Mouse (Mus musculus): ENCODE measurements at regions not wholly inside any gene's neighbourhood (a gene's known extent, or its start where the extent isn't known, plus 50 kb on each side); places are given as distances from the start of the nearest gene placed in this dataset.
A peak's percentile ranks its signal among the peaks of the same experiment; 100 is the strongest.
"Not testable (repeated sequence)": the region's sequence is repeated elsewhere in the genome, so short reads cannot be mapped to it uniquely, and the experiment has no call there.

DNA sequence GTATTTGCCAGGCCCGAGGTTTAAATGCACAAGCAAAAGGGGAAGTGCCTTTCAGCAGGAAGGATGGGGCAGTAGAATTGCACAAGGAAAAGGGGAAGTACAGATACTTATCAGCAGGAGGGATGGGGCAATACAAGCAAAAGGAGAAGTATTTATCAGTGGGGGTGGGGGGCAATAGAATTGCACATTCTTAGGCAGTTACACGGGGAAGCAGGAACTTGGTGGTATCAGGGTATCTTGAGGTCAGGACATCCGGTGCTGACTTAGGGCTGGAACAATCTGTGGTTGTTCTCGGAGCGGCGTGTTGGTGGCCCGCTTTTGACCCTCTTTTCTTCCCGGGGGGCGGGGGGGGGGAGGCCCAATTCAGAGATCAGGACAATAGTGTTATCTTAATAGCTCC lies 112.4 kb upstream of the Tmem150c start:
- H3K4me2 ChIP-seq (ENCODE audit: low read depth, low read length); ATAC-seq (ENCODE audit: low read depth); H3K4me1 ChIP-seq (ENCODE audit: control insufficient read depth, insufficient read depth, low read length); H3K9ac ChIP-seq (replicated peaks; ENCODE audit: low read depth, low read length); H3K9me3 ChIP-seq (ENCODE audit: control insufficient read depth, low read length); H3K27ac ChIP-seq (ENCODE audit: low read depth, low read length); H3K4me3 ChIP-seq (ENCODE audit: low read depth, low read length); H3K36me3 ChIP-seq (ENCODE audit: control insufficient read depth, insufficient read depth, low read length); H3K27me3 ChIP-seq (ENCODE audit: control insufficient read depth, insufficient read depth, low read length): not testable (repeated sequence)
- 95% methylated on average over 9 of the region's 9 CpGs for WGBS

DNA sequence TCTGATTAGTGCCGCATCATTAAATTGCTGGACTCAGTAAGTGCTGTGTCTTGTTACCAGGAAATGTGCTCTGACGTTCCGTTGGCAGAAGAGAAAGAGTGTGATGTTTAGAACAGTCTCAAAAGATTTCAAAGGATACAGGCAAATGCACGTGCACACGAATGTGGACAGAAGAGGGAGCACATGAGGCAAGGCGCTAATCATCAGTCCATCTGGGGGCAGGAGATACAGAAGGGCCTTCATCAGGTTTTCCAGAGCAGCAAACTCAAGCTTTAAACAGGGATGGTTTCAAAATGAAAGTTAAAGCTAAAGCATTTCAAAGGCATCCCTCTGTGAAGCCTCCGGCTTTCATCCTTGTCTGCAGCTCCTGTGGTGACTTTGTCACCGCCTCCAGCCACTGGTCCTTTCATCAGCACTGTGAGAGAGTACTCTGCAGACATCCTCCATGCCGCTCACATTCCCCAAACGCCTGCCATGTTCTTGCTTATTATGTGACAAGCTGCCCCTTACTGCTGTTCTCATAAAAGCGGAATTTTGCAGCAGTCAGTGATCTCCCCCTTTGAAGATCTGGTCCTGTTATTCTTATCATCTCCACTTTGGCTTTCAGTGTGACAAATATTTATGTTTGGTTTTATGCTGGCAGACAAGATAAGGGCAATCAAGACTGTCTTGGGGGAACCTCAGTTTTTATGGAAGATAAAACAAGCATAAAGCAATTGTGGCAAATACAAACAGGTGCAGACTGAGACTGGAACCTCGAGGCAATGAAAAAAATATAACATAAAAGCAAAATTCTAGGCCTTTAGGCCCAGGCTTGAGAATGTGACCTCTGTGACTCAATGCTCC lies 111.5 kb upstream of the Tmem150c start:
- Histone ChIP-seq H3K36me3 (ENCODE audit: control insufficient read depth, insufficient read depth, low read length) (no peaks in the 10 kb centered on the region), H3K9ac (replicated peaks; ENCODE audit: low read depth, low read length) (no peak overlapping the region), H3K4me2 (ENCODE audit: low read depth, low read length) (no peak overlapping the region), H3K4me1 (ENCODE audit: control insufficient read depth, insufficient read depth, low read length) (0 out of 2 replicates have a peak, but pooled peaks cover 4% of the 10 kb centered on the region), H3K27me3 (ENCODE audit: control insufficient read depth, insufficient read depth, low read length) (no peaks in the 10 kb centered on the region), H3K4me3 (ENCODE audit: low read depth, low read length) (no peak overlapping the region), H3K9me3 (ENCODE audit: control insufficient read depth, low read length) (no peaks in the 10 kb centered on the region), H3K27ac (ENCODE audit: low read depth, low read length) (no peak overlapping the region)
- ATAC-seq (ENCODE audit: low read depth), result no peak
- 49% methylated on average over 12 of the region's 12 CpGs for WGBS

DNA sequence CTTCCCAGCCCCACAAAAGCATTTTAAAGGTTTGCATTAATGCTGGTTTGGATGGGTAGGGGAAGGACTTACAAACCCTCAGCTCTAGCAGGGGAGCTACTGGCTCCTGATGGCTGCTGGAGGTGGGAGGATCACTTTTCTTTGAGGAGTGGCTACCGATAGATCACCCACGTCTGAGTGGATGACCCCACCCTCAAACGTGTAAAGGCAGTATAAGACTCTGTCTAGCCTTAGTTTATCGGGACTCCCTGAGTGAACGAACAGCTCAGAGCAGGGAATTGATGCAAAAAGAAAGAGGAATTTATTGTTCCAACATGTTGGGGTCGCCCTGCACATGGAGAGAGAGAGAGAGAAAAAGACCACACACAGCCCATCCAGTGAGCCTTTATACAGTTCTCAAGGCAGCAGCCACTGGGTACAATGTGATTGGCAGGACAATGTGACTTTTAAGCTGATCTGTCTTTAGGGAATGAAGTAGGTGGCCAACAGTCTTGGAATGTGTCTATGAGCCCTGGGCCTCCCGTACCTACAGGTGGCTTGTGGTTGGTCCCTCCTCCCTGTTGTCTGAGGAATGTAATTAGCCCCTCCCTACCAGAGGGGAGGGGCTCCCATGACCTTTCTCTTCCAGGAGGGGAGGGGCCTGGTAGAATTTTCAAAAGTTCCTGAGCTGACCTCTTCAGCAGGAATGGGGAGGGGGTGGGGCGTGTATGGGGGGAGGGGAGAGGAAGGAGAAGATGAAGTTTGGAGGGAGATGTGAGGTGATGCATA lies 108.7 kb upstream of the Tmem150c start:
- H3K9ac ChIP-seq (replicated peaks; ENCODE audit: low read depth, low read length), result no peak overlapping the region
- 0 out of 2 replicates have a peak, but pooled peaks cover 4% of the 10 kb centered on the region for H3K4me1 ChIP-seq (ENCODE audit: control insufficient read depth, insufficient read depth, low read length)
- no peaks in the 10 kb centered on the region for H3K36me3 ChIP-seq (ENCODE audit: control insufficient read depth, insufficient read depth, low read length)
- H3K4me3 ChIP-seq (ENCODE audit: low read depth, low read length), result no peak overlapping the region
- no peak overlapping the region for H3K4me2 ChIP-seq (ENCODE audit: low read depth, low read length)
- H3K9me3 ChIP-seq (ENCODE audit: control insufficient read depth, low read length), result no peaks in the 10 kb centered on the region
- no peak overlapping the region for H3K27ac ChIP-seq (ENCODE audit: low read depth, low read length)
- H3K27me3 ChIP-seq (ENCODE audit: control insufficient read depth, insufficient read depth, low read length), result no peaks in the 10 kb centered on the region
- no peak for ATAC-seq (ENCODE audit: low read depth)
- WGBS, result 72% methylated on average over 8 of the region's 8 CpGs

DNA sequence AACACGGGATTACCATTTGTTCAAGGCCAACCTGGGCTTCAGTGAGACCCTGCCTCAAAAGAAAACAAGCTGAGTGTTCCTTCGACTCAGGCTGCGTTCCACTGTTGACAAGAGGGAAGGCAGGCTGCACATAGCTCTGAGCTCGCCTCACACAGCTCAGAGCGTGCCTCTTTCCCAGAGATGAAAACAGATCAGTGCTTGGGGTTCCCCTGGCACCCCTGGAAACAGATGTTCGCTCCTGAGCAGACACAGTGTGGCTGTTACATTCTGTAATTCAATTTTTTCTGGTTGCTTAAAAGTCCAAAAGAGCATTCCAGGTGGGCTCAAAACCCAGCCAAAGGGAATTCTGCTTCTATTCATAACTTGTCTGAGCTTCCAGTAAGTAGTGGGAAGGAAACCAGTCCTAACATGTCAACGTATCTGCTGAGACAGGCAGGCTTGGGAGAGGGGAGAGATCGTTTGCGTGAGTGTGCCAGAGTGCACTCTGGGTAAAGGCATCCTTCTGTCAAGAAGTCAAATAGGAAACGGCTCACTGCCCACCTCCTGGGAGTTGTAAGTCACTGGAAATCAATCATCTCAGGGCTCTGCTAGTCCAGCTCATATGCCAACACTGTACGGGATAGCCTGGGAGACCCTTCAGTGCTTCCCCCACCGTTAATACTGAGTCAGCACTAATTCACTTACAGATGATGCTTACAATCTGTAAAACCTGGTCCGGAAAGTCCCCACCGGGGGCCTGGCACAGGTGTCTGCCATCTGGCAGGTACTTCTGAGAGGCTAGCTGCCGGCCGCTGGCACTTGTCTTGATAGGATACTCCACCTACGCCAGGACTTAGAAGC lies 107.3 kb upstream of the Tmem150c start:
- 50% methylated on average over 17 of the region's 17 CpGs for WGBS
- ATAC-seq (ENCODE audit: low read depth), result peak; percentile 60; the same call in 1 of the 2 replicates
- H3K4me1 ChIP-seq (ENCODE audit: control insufficient read depth, insufficient read depth, low read length), result 0 out of 2 replicates have a peak, but pooled peaks cover 4% of the 10 kb centered on the region
- H3K4me3 ChIP-seq (ENCODE audit: low read depth, low read length), result no peak overlapping the region
- H3K4me2 ChIP-seq (ENCODE audit: low read depth, low read length), result no peak overlapping the region
- no peaks in the 10 kb centered on the region for H3K27me3 ChIP-seq (ENCODE audit: control insufficient read depth, insufficient read depth, low read length)
- no peaks in the 10 kb centered on the region for H3K36me3 ChIP-seq (ENCODE audit: control insufficient read depth, insufficient read depth, low read length)
- no peak overlapping the region for H3K27ac ChIP-seq (ENCODE audit: low read depth, low read length)
- no peak overlapping the region for H3K9ac ChIP-seq (replicated peaks; ENCODE audit: low read depth, low read length)
- no peaks in the 10 kb centered on the region for H3K9me3 ChIP-seq (ENCODE audit: control insufficient read depth, low read length)

DNA sequence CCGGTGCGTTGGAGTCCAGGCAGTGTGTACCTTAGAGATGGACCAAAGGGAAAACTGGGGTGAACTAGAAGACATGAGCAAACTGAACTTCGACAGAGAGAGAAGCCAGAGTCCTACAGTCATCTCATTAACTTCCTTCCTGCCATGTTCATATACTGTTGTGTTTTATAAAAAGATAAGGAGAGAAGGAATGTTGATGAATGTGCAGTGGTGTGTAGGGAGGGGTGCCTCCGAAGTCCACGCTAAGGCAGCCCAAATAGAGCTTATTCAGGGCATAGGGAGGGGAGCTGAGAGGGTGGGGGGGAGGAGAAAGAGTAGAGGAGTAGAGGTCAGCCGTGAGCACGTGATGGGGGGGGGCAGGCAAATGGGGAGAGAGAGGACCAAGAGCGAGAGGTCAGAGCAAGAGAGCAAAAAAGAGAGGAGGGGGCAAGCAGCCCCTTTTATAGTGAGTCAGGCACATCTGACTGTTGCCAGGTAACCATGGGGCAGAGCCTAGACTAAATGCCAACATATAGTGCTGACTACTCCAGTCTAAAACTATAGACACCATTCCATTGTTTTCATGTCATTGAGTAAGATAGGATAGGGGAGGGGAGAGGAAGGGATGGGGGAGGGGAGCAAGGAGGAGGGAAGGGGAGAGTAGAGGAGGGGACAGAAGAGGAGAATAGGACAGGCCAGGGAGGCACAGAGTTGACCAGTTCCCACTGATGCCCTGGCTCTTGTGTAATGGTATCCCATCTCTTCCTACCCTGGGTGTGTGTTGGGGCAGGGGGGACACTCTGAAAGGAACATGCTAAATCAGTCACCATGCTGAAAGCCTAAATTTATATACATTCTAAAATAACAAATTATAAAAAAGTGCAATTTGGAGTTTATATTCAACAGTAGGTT lies 100.4 kb upstream of the Tmem150c start:
- WGBS, result 61% methylated on average over 8 of the region's 8 CpGs
- Histone ChIP-seq H3K4me2 (ENCODE audit: low read depth, low read length) (no peak overlapping the region), H3K9ac (replicated peaks; ENCODE audit: low read depth, low read length) (no peak overlapping the region), H3K9me3 (ENCODE audit: control insufficient read depth, low read length) (no peaks in the 10 kb centered on the region), H3K4me3 (ENCODE audit: low read depth, low read length) (no peak overlapping the region), H3K4me1 (ENCODE audit: control insufficient read depth, insufficient read depth, low read length) (no peaks in the 10 kb centered on the region), H3K27me3 (ENCODE audit: control insufficient read depth, insufficient read depth, low read length) (no peaks in the 10 kb centered on the region), H3K36me3 (ENCODE audit: control insufficient read depth, insufficient read depth, low read length) (no peaks in the 10 kb centered on the region), H3K27ac (ENCODE audit: low read depth, low read length) (no peak overlapping the region)
- ATAC-seq (ENCODE audit: low read depth), result no peak

DNA sequence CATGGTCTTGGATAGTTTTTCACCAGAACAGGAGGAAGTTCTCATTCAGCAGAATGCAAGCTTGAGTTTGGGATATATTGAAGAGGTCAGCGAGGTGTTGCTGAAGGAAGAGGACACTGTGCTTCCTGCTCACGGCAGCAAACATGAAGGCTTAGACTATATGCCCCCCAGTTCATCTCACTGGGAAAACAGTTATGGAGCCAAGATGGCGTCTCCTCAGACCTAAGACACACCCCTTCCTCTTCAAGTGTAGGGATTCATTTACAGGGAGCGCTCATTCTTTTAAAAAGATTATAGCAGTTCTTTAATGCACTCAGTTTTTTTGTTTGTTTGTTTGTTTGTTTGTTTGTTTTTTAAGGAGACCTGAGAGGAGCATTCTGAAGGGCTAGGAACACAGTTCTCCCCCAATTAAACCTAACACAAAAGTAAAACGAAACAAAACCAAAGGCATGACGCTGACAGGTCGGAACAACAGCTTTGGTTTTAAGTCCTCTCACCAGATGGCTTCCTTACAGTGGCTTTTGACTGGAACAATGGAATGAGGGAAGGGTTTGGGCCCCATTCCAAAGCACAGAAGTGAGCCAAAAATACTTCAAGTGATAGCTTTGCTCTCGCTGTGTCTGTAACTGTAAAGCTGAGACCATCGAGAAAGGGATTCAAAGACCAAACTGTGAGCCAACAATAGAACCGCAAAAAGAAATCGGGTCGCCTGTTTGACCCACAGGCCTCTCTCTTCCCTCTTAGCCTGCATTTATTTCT lies 99.5 kb upstream of the Tmem150c start:
- Histone ChIP-seq H3K4me3 (ENCODE audit: low read depth, low read length) (no peak overlapping the region), H3K36me3 (ENCODE audit: control insufficient read depth, insufficient read depth, low read length) (no peaks in the 10 kb centered on the region), H3K4me2 (ENCODE audit: low read depth, low read length) (no peak overlapping the region), H3K9me3 (ENCODE audit: control insufficient read depth, low read length) (no peaks in the 10 kb centered on the region), H3K9ac (replicated peaks; ENCODE audit: low read depth, low read length) (no peak overlapping the region), H3K27me3 (ENCODE audit: control insufficient read depth, insufficient read depth, low read length) (no peaks in the 10 kb centered on the region), H3K4me1 (ENCODE audit: control insufficient read depth, insufficient read depth, low read length) (no peaks in the 10 kb centered on the region), H3K27ac (ENCODE audit: low read depth, low read length) (no peak overlapping the region)
- no peak for ATAC-seq (ENCODE audit: low read depth)
- 57% methylated on average over 12 of the region's 12 CpGs for WGBS

DNA sequence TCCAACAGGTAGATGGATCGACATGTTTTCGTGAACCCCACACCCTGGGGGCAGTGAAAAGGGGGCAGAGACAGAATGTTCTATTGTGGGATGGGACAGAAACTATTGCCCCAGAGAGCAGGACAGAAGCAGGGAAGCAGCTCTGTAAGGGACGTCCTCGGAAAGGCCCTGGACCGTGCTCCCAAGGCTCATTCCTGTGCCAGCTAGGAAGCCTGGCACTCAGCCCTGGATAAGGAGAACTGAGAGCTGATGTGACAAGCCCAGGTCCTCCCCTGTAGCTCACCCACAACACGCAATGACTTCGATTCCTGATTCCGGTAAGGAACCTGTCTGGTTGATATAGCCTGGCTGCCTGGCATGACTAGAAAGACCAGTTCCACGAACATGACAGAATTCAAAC lies 95.7 kb upstream of the Tmem150c start:
- no peak overlapping the region for H3K9ac ChIP-seq (replicated peaks; ENCODE audit: low read depth, low read length)
- no peaks in the 10 kb centered on the region for H3K9me3 ChIP-seq (ENCODE audit: control insufficient read depth, low read length)
- H3K4me2 ChIP-seq (ENCODE audit: low read depth, low read length), result no peak overlapping the region
- no peaks in the 10 kb centered on the region for H3K4me1 ChIP-seq (ENCODE audit: control insufficient read depth, insufficient read depth, low read length)
- H3K27ac ChIP-seq (ENCODE audit: low read depth, low read length), result no peak overlapping the region
- no peak overlapping the region for H3K4me3 ChIP-seq (ENCODE audit: low read depth, low read length)
- ATAC-seq (ENCODE audit: low read depth), result no peak
- H3K27me3 ChIP-seq (ENCODE audit: control insufficient read depth, insufficient read depth, low read length), result no peaks in the 10 kb centered on the region
- 93% methylated on average over 9 of the region's 9 CpGs for WGBS
- no peaks in the 10 kb centered on the region for H3K36me3 ChIP-seq (ENCODE audit: control insufficient read depth, insufficient read depth, low read length)

DNA sequence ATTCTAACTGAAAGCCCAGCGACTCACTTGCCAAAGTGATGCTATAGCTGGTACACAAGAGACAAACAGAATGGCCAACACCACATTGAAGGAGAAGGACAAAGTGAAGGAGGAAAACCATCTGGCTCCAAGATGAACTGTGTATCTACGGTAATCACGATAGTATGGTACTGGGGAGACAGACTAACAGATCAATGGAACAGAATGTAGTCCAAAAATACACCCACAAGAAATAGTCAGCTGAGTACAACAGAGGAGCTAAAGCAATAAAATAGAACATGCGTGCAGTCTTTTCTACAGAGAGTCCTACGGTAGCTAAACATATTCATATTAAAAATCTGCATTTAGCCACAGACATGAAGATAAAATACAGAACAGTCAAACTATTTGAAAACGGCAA lies 92.4 kb upstream of the Tmem150c start:
- Histone ChIP-seq H3K4me1 (ENCODE audit: control insufficient read depth, insufficient read depth, low read length) (no peaks in the 10 kb centered on the region), H3K27ac (ENCODE audit: low read depth, low read length) (no peak overlapping the region), H3K9ac (replicated peaks; ENCODE audit: low read depth, low read length) (no peak overlapping the region), H3K9me3 (ENCODE audit: control insufficient read depth, low read length) (no peaks in the 10 kb centered on the region), H3K4me2 (ENCODE audit: low read depth, low read length) (no peak overlapping the region), H3K36me3 (ENCODE audit: control insufficient read depth, insufficient read depth, low read length) (no peaks in the 10 kb centered on the region), H3K4me3 (ENCODE audit: low read depth, low read length) (no peak overlapping the region), H3K27me3 (ENCODE audit: control insufficient read depth, insufficient read depth, low read length) (no peaks in the 10 kb centered on the region)
- WGBS, result 93% methylated on average over 6 of the region's 6 CpGs
- ATAC-seq (ENCODE audit: low read depth), result no peak
